Mouse (Mus musculus) liver, embryonic 14.5 days (tissue): ENCODE results near the gene Gpr137b.
"Not testable (repeated sequence)": the region's sequence is repeated elsewhere in the genome, so short reads cannot be mapped to it uniquely, and the experiment has no call there.

Experiments
- CTCF ChIP-seq: IDR thresholded peaks from 2 replicates; pipeline ENCODE4 v1.5.1; 2016; ENCODE audit warnings: antibody characterized with exemption, low read depth, control low read depth
- EP300 ChIP-seq: IDR thresholded peaks from 2 replicates; pipeline ENCODE4 v1.6.1; 2016; ENCODE audit warnings: antibody characterized with exemption, low read depth

DNA sequence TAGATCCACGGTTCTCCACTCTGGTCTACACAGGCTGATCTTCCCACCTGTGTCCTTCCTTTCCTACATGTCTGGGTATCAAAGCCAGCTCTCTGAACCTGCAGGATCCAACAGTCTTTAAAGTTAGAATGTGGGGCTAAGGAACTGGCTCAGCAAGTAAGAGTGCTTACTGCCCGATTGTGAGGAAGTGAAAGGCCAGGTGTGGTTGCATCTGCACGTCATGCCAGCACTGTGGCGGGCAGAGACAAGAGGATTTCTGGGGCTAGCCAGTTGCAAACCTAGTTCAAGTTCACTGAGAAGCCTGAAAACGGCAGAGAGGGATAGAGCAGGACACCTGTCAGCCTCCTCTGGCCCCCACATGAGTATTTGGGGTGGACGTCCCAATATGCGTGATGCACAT lies 22.4 kb downstream of the Gpr137b start:
- not testable (repeated sequence) for TF ChIP-seq CTCF, EP300
